Mouse (Mus musculus): ENCODE data around the gene Ppm1d.

DNA sequence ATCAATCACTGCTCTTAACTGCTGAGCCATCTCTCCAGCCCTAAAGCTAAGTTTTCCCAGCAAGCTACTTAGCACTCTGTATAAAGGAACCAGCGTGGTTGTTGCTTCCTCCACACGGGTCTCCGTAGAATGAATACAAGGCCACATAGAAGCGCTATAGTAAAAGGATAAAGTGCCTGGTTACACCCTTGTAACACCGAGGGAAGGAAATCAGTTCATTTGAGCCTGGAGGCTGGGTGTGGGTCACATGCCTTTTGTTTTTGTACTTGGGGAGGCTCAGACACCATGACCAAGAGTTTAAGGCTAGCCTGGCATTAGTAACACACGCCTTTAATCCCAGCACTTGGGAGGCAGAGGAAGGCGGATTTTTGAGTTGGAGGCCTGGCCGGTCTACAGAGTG is 50.6 kb downstream of the Ppm1d start:
- TF ChIP-seq CTCF (IDR thresholded peaks at IDR 0.05; ENCODE audit: low read depth): no peak
- TF ChIP-seq EP300 (IDR thresholded peaks at IDR 0.05; ENCODE audit: low read depth): no peak

Data from heart, postnatal 0 days (tissue).